Mouse (Mus musculus) kidney, postnatal 25 days (tissue): ENCODE measurements at regions not wholly inside any gene's neighbourhood (a gene's known extent, or its start where the extent isn't known, plus 50 kb on each side); places are given as distances from the start of the nearest gene placed in this dataset.
"Not testable (repeated sequence)": the region's sequence is repeated elsewhere in the genome, so short reads cannot be mapped to it uniquely, and the experiment has no call there.

Source experiments
- DNase-seq, 2 experiments: peaks; one replicate each; pipeline ENCODE4 v3.0.0; 2021; ENCODE audit warnings: mixed read lengths in 2 of 2

DNA sequence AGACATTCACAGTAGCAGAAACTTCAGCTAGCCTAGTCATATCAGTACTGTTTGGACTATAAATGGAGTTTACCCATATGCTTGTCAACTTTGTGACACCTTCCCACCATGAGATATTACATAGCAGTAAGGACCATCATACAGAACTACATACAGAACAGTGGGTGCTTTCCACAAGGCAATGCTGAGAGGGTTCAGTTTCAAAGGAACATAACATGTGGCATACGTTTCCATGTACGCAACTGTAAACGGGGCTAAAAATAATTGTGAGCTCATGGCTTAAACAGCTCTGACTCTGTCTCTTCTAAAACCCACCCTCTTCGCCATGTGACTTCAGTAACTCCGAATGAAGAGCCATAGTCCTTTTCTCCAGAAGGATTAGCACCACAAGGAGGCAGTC lies 109.0 kb upstream of the Rasgrp1 start:
- no peak for DNase-seq

DNA sequence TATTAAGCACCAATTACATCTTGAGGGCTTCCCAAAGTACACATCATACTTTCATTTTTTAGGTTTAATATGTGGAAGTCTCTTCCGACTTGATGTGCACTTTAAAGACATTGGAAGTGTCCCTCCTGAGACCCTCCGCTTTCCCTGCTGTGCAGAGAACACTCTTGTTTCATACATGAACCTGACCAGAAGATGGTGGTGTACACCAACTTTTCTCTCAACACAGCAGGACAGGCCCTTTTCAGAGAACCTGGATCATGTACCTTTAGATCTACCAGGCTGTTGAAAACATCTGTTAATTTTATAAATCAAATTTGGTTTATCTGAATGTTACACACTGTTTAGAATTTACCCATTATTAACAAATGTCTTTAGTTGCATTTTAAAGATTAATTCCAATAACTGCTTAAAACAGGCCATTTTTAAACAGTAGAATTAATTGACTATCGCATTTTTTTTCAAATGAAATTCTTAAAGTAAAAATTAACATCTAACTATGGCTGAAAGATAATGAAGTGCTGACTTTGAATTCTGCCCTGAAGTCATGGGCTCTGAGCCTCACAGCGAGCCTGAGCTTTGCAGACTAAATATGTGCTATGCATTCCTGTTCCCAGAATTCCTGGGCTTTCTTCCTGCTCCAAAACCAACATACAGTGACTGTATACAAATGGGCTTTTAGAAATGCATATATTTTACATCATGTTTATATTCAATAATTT lies 112.4 kb upstream of the Rasgrp1 start:
- DNase-seq: no peak

- no peak for DNase-seq
Measured at GRCm38 (mm10) chr2:117455740-117456455, 113.1 kb upstream of the Rasgrp1 start.

DNA sequence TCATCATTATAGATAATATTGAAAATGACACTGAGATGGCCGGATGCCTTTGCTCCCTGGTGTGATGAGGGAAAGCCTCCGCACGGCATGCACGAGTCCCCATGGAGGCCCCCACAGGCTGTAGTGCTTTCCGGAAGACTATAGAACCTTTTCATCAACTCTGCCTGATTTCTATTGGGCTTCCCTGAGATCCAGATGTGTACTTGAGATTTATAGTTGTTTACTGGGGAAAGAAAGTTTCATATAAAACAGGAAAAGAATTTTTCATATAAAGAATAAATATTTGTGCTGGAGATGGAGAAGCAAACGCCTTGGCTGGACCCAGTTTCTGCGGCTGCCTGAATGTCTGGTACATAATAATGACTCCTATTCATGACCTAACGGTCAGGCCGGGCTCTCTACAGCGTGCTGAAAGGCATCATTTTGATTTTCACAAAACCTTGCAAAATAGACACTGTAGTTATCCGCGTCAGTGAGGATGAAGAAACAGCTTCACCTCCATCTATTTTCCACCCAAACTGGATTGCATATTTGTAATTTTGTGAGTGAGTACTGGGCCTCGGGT lies 113.7 kb upstream of the Rasgrp1 start:
- no peak for DNase-seq

DNA sequence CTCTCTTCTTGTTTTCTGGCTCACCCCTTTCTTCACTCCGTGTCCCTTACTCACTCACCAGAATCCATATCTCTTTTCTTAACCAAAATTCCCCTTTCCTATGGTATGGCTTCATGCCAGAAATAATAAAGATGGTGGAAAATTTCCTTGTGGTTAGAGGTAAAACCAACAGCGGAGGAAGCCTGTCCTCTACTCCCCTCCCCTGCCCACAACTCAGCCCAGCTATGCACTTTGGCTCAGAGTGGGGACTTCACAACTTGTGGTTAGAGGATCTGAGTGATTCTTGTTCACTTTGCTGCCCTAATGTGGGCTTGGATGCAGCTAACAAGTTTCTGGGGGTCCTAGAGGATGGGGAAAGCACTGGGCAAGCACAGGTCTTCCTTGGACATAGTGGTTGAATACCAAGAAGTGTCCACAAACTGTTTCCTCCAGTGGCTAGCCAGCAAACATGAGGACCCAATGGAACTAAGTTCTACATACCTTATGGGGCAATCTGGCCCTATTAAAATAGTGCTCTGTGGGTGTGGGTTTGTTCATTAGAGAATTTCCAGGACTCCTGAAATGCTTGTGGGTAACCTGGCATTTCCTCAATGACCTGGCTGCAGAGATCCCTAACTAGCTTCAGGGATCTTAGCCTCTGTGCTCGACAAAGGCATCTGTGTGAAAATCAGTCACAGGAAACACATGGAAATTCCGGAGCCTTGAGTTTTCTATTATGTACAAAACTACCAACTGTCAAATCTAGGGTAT lies 118.9 kb upstream of the Rasgrp1 start:
- no peak for DNase-seq

GRCm38 (mm10) chr2:117474885-117475542 lies 132.2 kb upstream of the Rasgrp1 start:
- DNase-seq: no peak

GRCm38 (mm10) chr2:117475561-117475960 lies 132.8 kb upstream of the Rasgrp1 start:
- DNase-seq: no peak

- DNase-seq: not testable (repeated sequence)
Measured at GRCm38 (mm10) chr2:117477503-117477902, 134.7 kb upstream of the Rasgrp1 start.

- DNase-seq: not testable (repeated sequence)
Measured at GRCm38 (mm10) chr2:117479244-117480009, 136.6 kb upstream of the Rasgrp1 start.

DNA sequence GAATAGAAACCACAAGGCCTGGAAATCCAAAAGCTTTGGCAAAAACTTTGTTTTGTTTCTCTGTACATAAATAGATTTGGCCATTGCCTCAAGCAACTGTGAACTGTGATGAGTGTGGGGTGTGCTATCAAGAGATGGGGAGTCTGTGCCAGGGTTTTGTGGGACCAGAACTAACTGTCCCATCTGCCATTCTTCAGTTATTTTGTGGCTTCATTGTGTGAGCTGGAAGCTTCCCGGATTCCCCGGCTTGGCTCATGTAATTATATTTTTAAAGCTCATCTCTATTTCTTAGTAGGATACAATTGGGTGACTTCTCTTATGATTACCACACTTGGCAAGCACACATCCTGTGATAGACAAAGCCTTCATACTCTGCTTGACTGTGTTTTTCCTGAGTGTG lies 143.6 kb upstream of the Rasgrp1 start:
- DNase-seq: no peak

DNA sequence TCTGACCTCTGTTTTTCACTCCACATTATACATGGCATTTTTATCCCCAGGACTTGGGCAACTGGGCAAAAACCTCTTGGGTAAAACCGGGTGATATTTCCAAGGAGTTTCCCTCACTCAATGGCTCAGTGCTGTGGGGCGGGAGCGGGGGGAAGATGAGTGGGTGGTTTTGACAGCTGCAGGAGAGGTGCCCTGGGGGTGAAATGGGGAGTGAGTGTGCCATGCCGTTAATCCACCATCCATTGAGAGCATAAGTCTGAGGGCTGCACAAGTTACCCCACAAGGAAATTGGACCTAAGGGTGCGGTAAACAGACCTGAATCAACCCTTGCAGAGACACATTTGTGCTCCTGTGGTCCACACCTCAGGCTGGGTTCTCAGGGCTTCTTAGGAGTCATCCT lies 155.8 kb upstream of the Rasgrp1 start:
- no peak for DNase-seq

DNA sequence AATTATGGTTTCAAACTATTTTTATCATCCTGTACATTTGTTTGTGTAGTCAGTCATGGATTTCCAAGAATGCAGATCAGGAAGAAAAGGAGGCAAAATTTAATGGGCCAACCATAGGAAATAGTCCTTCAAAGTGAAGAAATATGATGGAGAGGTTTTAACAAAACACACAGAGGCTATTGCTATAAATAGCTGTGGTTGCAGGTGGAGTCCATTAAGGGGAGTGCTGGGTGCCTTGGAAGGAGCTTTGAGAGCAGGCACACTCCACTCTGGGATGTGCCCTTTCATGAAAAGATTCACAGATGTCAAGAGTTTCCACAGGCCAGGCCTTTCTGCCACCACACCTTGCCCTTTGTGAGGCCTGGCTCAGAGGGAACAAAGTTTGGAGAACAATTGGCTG lies 159.8 kb upstream of the Rasgrp1 start:
- DNase-seq: no peak

- DNase-seq: no peak
Measured at GRCm38 (mm10) chr2:117511737-117512136, 168.9 kb upstream of the Rasgrp1 start.

DNA sequence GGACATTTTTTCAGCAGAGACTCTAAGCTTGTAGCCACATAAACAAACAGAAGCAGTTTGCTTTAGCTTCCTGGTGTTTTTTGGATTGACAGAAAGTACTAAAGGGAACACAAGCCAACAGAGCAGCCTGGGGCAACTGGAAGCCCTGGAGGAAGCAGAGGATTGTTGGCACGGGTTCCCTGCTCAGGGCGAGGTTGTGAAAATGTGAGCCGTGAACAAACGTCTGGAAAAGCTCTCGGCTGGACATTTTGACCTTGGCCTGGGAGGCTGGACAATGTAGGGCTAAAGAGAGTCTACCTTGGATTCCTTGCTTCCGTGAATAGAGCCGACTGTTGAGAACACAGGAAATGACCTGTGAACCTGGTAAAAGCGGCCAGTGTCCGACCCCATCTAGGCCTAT lies 169.8 kb upstream of the Rasgrp1 start:
- DNase-seq: peak in 1 of 2 experiments; percentile 3

DNA sequence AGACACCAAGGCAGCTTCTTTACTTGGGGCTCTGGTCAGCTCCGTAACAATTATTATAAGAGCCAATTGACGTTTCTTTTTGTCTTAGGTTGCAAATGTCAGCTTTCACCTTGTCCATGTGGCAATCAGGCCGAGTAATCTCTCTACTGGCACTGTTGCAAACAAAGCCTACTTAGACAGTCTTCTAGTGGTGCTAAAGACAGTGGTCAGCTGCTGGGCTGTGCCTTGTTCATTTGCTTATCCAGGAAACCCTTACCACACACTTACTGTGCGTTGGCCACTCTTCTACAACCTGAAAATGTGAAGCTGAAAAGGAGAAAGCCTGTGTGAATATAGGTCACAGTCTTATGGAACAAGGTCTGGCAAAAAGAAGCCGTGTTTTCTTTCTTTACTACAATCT lies 181.6 kb upstream of the Rasgrp1 start:
- DNase-seq: no peak

GRCm38 (mm10) chr2:117538865-117539264 lies 196.1 kb upstream of the Rasgrp1 start:
- no peak for DNase-seq

GRCm38 (mm10) chr2:117539285-117539684 lies 196.5 kb upstream of the Rasgrp1 start:
- no peak for DNase-seq

DNA sequence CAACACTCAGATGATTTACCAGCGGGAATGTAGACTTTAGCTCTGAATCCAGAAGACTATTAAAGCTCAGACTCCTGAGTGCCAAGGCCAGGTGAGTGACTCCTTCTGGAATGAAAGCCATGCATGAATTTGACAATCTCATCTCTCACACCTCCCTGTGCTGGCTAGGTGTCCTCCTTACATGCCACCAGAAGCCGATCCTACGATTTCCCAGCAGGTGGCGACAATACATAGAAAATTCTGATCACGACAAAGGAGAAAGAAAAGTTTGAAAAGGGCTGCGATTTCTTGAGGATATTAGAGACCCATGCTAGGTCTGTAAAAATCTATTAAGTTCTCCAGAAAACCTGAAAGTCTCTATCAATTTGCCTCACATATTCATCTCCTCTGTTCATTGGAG lies 198.7 kb upstream of the Rasgrp1 start:
- peak; percentile 45 to 74 for DNase-seq

- DNase-seq: no peak
Measured at GRCm38 (mm10) chr2:117542298-117542697, 199.5 kb upstream of the Rasgrp1 start.

GRCm38 (mm10) chr2:117543301-117543782 lies 200.5 kb upstream of the Rasgrp1 start:
- no peak for DNase-seq

- no peak for DNase-seq
Measured at GRCm38 (mm10) chr2:117548273-117548672, 205.5 kb upstream of the Rasgrp1 start.

DNA sequence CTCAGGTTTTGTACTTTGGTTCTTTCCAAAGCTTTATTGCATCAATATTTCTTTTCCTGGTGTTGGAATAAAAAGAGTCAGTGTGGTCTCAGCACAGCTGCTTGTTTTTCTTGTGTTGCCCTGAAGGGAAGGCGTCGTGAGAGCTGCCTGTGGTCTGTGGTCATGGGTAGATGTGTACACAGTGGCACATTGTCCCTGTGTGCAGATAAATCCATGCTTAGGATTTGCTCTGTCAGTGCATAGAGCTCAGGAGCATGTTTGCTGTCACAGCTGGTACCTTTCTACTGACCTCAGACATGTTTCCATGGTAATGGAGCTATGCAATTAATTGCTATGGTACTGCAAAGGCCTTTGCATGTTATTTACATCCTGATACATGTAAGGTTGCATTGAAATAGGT lies 213.5 kb upstream of the Rasgrp1 start:
- no peak for DNase-seq
